Mouse (Mus musculus) brown adipose tissue, adult 24 weeks (tissue): ENCODE results near the gene Jmjd7. TPM values are rescaled to one million over a fixed set of nuclear protein-coding genes. Genes with fewer than 3 reads are reported as not detected.

Experiments used
- H3K27ac ChIP-seq: fragments of 200-500 bp; replicated peaks from 2 replicates; pipeline ENCODE4 v1.5.1; 2012; ENCODE audit warnings: low read depth, mild to moderate bottlenecking, low read length
- H3K4me1 ChIP-seq: fragments of 200-500 bp; 2 replicates; pipeline ENCODE4 v1.6.1; 2012; ENCODE audit warnings: low read length, mixed read lengths; ENCODE audit not compliant: control insufficient read depth, insufficient read depth, insufficient read length
- H3K4me3 ChIP-seq: fragments of 200-500 bp; 2 replicates; pipeline ENCODE4 v1.5.1; 2012; ENCODE audit warnings: low read depth, mild to moderate bottlenecking, low read length, moderate library complexity; ENCODE audit not compliant: insufficient read depth
- polyA plus RNA-seq: library from polyadenylated mRNA; stranded (reverse); fragments of >200 nt; gene quantifications from 2 replicates; pipeline ENCODE4 v1.2.4, GENCODE M21; 2012; ENCODE audit not compliant: missing spikeins, insufficient read depth, insufficient read length

The Jmjd7 gene
- polyA plus RNA-seq, 1 experiment, result 4.8 TPM

DNA sequence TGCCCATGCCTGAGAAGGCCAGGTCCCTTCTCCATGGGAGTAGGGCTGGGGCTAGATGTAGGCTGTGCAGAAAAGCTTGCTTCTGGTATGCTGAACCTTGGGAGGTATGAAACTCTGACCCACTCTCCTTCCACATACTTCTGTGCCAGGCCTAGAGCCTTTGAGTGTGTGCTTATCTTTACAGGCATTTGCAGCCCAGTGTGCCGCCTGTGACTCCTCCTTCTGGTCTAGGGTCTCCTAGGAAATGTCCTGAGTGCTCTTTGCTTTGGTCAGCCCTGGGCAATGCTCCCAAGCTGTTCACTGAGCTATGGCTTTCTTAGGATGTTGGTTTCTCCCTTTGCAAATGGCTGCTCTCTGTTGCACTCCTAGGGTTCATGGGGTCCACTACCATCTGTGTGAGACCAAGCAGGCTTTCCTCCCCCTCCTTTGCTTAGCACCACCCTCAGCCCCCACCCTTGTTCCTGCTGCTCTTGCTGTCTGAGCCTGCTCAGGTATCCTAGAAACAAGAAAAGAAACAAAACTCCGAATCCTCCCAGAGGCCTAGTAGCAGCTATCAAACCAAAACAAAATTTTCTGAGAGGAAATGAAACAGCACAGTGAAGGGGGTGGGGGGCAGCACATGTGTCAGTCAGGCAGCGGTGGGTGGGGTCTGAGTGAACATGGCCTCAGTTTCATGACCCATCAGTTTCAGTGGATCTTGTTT lies 26.2 kb upstream of the Jmjd7 start:
- Histone ChIP-seq H3K4me1 (peaks cover 12% of the 10 kb centered on the region), H3K4me3 (no peak overlapping the region), H3K27ac (no peak overlapping the region)

DNA sequence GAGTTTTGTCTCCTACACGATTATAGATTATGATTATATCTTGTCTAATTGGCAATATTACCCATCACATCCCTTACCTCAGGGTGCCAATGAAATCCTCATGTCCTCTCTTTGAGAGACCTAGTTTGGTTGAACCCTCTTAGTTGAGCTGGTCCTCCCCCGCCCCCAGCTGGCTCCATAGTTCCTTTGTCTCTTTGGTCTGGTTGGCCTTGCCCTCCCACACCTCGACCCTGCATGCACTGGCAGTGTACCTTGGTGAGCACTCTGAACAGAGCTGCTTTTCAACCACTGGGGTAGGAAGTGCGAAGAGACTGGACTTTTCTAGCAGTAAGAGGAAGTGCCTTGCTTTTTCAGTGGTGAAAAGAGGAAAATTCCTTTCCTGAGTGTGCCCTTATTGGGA lies 25.3 kb upstream of the Jmjd7 start:
- Histone ChIP-seq H3K4me3 (no peak overlapping the region), H3K27ac (no peak overlapping the region), H3K4me1 (peaks cover 10% of the 10 kb centered on the region)

DNA sequence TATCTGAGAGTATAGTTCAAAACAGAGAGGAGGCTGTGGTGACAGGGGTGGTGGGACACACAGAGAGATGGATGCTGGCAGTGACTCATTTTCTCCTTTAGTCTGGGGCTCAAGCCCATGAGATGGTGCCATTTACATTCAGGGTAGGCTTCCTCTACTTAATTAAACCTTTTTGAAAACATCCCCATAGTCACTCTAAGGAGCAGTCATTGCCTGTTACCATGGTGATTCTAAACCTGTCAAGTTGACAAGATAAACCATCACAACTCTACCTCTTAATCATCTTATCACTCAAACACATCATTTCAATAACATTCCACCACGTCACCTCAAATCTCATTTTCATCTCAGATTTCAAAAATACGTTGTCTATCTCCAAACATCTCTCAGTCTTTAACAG lies 23.3 kb upstream of the Jmjd7 start:
- no peak overlapping the region for H3K4me3 ChIP-seq
- H3K4me1 ChIP-seq, result peaks cover 13% of the 10 kb centered on the region
- no peak overlapping the region for H3K27ac ChIP-seq

DNA sequence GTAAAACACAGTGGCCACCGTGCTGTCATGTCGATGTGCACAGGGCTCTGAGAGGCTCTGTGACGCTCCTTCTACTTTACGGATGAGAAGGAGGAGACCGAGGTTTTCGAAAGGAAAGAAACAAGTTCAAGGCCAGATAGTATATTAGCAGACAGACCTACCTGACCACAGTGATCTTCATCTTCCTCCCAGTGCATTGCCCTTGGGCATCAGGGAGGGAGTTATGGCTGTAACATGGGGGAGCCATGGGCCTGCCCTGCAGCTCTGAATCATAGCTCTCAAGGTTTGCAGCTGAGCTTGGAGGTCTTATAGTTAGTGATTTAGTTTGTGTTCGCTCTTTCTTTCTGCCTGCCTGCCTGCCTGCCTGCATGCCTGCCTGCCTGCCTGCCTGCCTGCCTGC lies 20.6 kb upstream of the Jmjd7 start:
- no peak overlapping the region for H3K27ac ChIP-seq
- H3K4me1 ChIP-seq, result peaks cover 10% of the 10 kb centered on the region
- no peak overlapping the region for H3K4me3 ChIP-seq

DNA sequence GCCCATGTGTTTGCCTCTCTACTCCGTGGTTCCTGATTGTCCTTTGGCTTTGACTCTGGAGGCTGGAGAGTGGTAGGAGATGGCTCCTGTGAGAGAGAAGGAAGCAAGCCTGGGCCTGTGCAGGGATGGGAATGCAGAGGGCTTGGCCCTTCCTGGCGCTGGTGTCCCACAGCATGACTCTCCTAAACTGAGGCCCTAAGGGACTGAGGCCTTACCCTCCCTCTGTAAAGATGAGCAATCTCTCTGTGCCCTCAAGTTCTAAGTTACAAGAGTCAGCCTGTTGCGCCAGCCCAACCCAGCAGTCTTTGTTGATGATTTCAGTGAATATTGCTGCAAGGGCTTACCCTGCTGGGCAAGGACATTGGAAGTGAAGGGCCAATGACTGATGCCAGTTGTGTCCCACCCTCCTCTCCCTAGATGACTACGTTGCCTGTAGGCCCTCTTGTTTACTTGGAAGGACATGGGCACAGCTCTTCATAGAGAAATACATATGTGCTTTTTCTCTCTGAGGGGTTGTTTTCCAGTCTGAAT lies 19.5 kb upstream of the Jmjd7 start:
- H3K27ac ChIP-seq, result 0 out of 2 replicates have a peak overlapping the region, but pooled peaks have one; percentile 5
- peaks cover 10% of the 10 kb centered on the region for H3K4me1 ChIP-seq
- no peak overlapping the region for H3K4me3 ChIP-seq

DNA sequence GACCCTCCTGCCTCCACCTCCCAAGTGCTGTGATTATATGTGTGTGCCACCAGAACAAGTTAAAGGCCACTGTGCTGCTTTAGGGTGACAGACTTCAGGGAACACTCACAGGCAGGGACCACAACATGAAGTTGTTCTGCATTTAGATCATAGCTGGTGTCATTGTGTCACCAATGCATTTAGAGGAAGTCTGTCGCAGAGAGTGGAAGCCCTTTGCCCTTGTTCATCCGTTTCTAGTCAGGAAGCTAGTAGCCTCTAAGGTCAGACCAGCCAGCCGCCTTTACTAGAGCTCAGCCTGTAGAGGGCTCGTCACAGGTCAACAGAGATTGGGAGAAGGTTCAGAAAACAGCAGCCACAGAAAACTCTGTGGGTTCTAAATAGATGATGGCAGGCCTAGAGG lies 18.6 kb upstream of the Jmjd7 start:
- no peak overlapping the region for H3K4me3 ChIP-seq
- 0 out of 2 replicates have a peak overlapping the region, but pooled peaks have one; percentile 22 for H3K27ac ChIP-seq

DNA sequence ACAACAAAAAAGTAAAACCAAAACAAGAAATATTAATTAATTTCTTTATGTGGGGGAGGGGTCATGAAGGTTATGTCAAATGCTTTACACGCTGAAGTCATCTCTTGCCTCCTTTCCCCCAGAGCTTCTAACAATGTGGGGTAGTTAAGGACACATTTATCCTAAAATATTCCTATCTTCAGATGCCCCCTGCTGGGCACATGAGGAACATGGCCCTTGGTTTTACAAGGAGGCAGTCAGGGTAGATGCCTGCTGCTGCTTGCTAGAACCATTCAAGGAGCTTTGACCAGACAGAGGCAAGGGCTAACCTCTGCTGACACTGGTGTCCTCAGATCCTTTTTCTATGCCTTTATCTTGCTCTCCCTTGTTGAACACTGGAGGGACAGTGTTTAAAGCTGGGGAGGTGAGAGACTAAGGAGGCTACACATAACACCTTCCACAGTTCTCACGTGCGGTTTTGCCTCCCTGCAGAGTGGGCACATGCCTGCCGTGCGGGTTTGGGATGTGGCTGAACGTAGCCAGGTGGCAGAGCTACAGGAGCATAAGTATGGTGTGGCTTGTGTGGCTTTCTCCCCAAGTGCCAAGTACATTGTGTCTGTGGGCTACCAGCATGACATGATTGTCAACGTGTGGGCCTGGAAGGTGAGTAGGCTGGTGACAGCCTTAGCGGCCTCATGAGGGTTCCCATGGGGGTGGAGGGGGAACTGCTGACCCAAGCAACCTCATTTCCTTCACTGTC lies 15.7 kb upstream of the Jmjd7 start:
- H3K4me1 ChIP-seq, result peaks cover 10% of the 10 kb centered on the region
- H3K4me3 ChIP-seq, result no peak overlapping the region
- H3K27ac ChIP-seq, result no peak overlapping the region

More for the DNA sequence above, 18.6 kb upstream of the Jmjd7 start:
- H3K4me1 ChIP-seq, result peaks cover 10% of the 10 kb centered on the region

DNA sequence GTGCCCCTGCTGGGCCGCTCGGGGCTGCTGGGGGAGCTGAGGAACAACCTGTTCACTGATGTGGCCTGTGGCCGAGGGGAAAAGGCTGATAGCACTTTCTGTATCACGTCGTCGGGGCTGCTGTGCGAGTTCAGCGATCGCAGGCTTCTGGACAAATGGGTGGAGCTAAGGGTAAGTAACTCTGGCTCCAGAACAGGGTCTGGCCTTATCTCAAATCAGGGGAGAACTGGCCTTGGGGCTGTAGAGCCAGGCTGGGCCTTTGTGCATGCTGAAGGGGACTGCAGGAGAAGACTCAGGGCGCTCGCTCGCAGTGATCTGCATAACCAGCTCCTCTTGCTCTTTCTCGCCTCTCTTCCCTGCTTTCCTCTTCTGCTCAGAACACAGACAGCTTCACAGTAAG lies 14.4 kb upstream of the Jmjd7 start:
- Histone ChIP-seq H3K4me1 (peaks cover 3% of the 10 kb centered on the region), H3K27ac (no peak overlapping the region)

DNA sequence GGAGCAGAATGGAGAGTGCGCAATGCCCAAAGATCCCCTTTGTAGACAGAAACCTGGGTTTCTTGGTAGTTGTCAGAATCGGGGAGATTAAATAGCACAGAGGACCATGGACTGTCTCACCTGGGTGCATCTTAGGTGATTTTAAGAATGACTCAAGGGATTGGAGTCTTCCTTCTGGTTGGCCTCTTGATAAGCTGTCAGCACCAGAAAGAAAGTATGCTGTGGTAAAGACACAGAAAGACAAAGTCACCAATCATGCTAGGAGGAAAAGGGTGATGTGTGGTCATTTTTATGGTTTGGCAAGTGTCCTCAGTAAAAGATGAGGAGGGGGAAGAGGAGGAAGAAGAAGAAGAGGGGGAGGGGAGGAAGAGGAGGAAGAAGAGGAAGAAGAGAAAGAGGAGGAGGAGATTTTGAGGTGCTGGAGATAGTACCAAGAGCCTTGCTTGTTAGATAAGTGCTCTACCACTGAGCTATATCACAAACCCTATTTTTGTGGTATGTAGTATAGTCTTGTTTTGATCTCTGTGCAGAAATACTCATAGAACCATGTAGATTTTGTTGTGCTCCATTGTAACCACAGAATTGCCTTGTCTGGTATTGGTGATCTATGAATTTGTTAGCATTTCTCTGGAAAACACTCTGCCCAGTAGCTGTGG lies 13.3 kb upstream of the Jmjd7 start:
- no peak overlapping the region for H3K27ac ChIP-seq
- no peak overlapping the region for H3K4me3 ChIP-seq
- no peaks in the 10 kb centered on the region for H3K4me1 ChIP-seq

More for the DNA sequence above, 14.4 kb upstream of the Jmjd7 start:
- no peak overlapping the region for H3K4me3 ChIP-seq

DNA sequence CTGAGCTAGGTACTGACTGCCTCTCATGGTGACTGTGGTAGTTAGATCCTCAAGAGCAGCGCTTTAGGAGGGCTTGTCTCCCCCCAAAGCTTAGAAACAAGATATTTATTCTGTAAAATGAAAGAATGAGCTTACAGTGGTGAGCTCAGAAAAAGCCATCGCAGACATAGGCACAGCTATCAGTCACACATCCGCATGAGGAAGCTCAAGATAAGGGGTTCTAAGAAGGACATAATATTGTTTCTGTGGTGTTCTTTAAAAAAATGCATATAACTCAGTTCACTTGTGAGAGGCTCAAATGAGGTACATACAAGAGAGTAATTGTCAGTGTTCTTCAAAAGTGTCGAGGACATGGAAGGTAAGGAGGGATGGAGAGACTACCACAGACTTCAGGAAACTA lies 11.4 kb upstream of the Jmjd7 start:
- Histone ChIP-seq H3K4me1 (no peaks in the 10 kb centered on the region), H3K27ac (no peak overlapping the region), H3K4me3 (no peak overlapping the region)

DNA sequence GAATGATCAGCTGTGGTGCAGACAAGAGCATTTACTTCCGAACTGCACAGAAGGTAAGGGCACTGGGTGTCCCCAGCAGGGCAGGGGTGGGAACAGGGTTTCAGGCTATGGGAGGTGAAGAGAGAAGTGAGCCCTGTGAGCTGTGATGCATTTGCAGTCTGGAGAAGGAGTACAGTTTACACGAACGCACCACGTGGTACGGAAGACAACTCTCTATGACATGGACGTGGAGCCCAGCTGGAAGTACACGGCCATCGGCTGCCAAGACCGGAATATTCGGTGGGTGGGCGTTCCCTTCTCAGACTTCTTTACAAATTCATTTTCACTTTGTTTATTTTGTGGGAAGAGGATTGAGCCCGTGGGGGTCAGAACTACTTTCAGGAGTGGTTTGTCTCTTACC lies 9.7 kb upstream of the Jmjd7 start:
- no peaks in the 10 kb centered on the region for H3K4me1 ChIP-seq
- H3K27ac ChIP-seq, result no peak overlapping the region
- no peak overlapping the region for H3K4me3 ChIP-seq

DNA sequence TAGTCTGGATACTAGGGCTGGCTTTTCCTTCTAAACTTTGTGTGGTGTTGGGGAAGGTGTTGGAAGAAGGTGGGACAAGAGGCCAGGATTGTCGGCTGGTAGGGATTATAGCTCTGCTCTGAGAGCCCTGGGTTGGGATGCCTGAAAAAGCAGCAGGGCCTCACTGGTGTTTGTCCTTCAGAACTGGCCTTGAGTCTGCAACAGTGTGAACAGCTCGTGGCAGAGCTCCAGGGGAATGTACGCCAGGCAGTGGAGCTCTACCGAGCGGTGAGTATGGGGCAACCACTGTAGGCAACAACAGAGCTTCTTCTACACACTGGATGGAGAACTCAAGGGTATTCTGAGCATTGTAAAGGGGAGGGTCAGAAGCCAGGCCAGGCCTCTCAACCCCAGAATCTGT lies 2.9 kb upstream of the Jmjd7 start:
- peaks cover 9% of the 10 kb centered on the region; the same call in 1 of the 2 replicates for H3K4me1 ChIP-seq
- H3K27ac ChIP-seq, result peak overlapping the region; percentile 61
- H3K4me3 ChIP-seq, result no peak overlapping the region

DNA sequence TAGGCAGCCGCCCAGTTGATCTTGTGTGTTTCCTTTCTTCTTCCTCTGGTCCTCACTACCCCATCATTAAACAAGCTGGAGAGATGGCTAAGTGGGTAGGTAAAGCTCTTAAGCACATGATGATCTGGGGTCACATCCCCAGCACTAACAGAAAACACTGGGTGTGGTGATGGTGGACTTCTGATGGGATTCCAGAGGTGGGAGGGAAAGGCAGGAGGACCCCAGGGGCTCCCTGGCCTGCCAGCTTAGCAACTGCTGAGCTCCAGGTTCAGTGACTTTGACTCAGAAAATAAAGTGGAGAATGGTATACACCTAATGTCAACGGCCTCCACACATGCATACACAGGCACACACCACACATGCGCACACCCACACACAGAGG lies 658 bp downstream of the Jmjd7 start:
- Histone ChIP-seq H3K27ac (peak overlapping the region; percentile 84), H3K4me1 (peaks cover 11% of the 10 kb centered on the region), H3K4me3 (peak overlapping the region; percentile 97)

DNA sequence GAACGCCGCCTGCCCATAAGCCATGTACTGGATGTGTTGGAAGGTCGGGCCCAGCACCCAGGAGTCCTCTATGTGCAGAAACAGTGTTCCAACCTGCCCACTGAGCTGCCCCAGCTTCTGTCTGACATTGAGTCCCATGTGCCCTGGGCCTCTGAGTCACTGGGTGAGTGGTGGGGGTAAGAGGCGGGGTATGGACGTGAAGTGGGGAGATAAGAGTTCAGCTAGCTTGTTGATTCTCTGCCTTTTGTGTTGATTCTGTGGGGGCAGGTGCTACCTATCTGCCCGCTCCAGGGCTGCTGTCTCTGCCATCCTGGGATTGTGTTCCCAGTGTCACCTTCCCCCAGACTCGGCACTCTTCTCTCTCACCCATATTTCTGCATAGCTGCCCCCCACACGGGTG lies 3.1 kb downstream of the Jmjd7 start:
- no peak overlapping the region for H3K27ac ChIP-seq
- H3K4me3 ChIP-seq, result no peak overlapping the region
- peaks cover 8% of the 10 kb centered on the region for H3K4me1 ChIP-seq

DNA sequence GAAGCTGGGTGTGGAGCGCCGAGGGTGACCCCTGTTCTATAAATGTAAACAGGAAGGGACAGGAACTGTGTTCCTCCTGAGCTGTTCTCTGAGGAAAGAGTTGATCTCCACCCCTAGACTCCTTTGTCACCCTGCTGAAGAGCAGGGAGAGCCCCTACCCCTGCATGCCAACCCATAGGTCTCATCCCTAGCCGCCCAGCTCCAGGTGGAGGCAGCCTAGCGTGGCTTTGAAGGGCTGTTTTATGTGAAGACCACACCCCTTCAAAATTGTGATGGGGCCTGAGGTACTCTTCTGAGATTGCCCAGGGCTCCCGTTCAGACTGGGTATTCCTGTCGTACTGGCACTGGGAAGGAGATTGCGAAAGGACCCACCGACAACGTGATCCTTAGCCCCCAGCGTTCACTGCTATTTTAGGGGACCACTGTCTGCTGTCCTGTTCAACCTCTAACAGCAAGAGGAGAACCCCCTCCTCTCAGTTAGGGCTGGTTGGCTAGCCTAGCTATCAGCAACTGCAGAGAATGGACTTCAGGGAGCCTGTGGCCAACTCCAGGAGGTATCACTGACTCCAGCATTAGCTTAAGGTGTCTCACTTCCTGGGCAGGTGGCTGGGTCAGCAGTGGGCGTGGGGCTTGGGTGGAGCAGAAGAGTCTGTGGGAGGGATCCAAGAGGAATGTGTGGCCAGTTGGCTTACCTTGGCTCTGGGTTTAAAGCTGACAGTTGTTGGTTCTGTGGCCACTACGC lies 5.6 kb downstream of the Jmjd7 start, which contains the start of gene Pla2g4b:
Pla2g4b (plus strand) TSS at position 692 of the 742 bp plus-strand sequence.
- no peak within 1 kb of the TSS for H3K27ac ChIP-seq
- H3K4me1 ChIP-seq, result peaks cover 6% of the 10 kb centered on the region
- H3K4me3 ChIP-seq, result no peak within 1 kb of the TSS
